Mouse (Mus musculus) E14TG2a.4 (cell line): ENCODE data around the gene Hoxb1.

Experiments used
- CTCF ChIP-seq: conservative IDR thresholded peaks from 2 replicates; pipeline ENCODE4 v1.5.1; 2014; ENCODE audit warnings: low read length
- NANOG ChIP-seq: IDR thresholded peaks from 2 replicates; pipeline ENCODE4 v1.6.1; 2014; ENCODE audit warnings: borderline replicate concordance, low read length, mixed read lengths
- POU5F1 ChIP-seq: IDR thresholded peaks from 2 replicates; pipeline ENCODE4 v1.6.1; 2014; ENCODE audit warnings: low read length, borderline replicate concordance

- TF ChIP-seq CTCF (no peak), NANOG (no peak), POU5F1 (no peak)
Observed at GRCm38 (mm10) chr11:96322738-96323137, 42.8 kb upstream of the Hoxb1 start.
